Mouse (Mus musculus) 416B (cell line): ENCODE data around the gene Tfap2b.

Experiments
- DNase-seq: peaks from one replicate; pipeline ENCODE4 v3.0.0; 2011; ENCODE audit warnings: low read depth

Tfap2b gene

DNA sequence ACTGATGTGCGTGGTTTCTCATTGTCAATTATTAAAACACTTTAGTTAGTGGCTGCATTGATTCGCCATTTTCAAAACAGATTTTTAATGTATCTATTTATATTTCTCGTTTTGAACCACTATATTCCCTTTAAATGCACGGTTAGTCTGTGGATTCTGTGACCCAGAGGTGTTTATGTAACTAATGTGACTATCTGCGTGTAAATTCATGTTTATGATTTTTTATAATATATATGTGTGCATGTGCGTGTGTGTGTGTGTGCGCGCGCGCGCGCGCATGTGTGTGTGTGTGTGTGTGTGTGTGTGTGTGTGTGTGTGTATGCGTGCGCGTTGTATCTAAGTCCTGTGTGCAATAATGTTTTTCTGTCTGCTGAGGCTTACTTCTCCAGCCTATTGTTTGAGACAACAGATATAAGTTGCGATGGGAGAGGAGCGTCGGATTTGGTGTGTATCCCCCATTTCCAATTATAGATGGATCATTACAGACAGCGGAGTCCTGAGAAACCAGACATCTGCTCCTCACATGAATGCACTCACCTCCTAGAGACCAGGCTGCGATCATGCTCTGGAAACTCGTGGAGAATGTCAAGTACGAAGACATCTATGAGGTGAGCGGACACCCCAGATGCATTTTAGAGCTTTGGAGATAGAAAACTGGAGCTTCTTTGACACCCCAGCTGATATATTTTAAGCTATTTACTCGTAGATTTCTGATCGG, at the start of gene Tfap2b:
TSS of gene Tfap2b (plus strand) at position 274 of the 718 bp plus-strand sequence.
- DNase-seq = no peak

DNA sequence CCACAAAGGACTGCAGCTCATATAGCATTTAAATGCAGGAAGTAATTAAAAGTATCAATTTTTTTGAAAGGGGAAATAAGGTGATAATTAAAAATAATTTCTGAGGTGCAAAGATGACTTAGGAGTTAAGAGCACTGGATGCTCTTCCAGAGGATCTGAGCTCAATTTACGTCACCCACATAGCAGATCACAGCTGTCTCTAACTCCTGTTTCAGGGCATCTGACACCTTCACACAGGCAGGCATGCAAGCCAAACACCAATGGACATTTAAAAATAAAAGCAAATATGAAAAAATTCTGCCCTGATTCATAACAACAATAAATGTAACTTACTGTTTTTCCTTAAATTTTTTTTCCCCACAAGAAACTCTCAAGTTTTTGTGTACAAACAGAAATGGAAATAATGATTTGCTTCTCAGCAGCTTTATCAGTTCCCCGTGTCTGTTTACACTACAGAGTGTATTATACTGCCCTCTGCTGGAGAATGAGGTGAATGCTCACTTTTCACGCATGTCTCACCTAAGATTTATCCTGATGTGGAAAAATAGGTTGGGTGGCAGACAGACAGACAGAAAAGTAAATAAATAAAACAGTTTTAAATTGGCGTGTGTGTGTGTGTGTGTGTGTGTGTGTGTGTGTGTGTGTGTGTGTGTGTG, 29.8 kb upstream of the Tfap2b start:
- DNase-seq = peak; percentile 43

GRCm38 (mm10) chr1:19205649-19206048, 3.1 kb upstream of the Tfap2b start:
- peak; percentile 29 for DNase-seq

DNA sequence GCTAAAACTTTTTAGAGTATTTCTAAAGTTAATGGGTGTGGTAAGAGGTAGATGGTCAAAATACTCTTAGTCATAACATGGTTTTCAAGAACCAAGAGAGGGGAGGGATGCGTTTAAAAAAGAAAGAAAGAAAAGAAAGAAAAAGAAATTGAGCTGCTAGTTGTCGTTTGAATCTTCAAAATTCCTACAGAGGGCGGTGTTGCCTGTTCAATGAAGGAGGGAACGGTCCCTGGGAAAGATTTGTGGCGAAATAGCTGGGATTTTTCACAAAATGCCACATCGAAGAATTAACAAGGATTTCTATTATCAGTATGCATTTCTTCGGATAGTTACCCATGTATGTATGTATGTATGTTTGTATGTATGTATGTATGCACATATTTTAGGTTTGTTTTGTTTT, 2.5 kb upstream of the Tfap2b start:
- DNase-seq = peak; percentile 14

GRCm38 (mm10) chr1:19207611-19208010, 1.1 kb upstream of the Tfap2b start:
- no peak for DNase-seq

- DNase-seq = no peak
Measured at GRCm38 (mm10) chr1:19209359-19209745, 638 bp downstream of the Tfap2b start.

DNA sequence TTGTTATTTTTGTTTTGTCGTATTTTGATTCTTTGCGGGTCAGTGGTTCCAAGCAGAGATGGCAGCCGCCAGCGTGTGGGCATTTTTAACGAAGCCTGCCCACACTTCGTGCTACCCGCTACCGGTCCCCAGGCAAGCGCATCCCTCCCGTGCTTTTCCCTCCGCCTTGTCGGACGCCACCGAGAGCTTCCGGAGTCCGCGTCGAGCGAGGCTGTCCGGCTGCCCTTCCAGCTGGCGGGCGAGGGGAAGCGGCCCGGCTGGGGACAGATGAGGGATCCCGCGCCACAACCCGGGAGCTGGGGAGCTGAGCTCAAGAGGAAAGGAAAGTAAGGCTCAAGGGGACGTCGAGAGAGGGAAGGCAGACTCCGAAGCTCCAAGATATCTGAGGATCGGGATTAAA, 1.1 kb downstream of the Tfap2b start:
- DNase-seq = no peak

DNA sequence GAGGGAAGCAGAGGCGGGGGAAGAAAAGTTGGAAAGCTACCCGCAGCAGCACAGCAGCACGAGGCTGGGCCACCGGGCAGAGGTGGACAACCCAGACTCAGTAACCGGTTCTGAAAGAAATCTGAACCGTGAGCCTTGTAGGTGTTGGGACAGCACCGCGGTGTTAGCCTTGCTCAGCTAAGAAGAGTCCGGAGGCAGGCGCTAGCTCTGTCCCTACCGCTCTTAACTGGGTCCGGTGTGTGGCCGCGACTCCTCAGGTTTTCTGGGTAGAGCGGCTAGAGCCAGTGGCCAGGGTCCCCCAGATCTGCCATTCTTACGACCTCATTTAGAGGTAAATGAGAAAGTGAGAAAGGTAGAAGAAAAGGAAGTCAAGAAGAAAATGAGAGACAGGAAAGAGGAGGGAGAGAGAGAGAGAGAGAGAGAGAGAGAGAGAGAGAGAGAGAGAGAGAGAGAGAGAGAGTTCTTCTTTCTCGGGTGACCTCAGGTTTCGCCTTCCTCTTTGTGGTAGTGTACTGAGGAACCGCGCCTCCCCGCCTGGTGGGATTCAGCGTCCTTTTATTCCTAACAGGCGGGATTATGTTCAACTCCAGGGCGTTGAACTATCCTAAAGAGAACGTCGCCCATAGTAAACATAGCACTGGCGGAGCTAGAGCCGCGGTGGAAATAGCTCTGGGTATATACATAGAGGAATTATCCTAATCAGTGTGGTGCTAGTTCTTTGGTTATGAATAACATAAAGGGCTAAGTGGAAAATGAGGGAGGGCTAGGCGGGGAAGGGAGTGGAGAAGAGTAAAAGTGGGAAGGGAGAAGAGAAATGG, 1.7 kb downstream of the Tfap2b start:
- DNase-seq = no peak

- DNase-seq = no peak
Measured at GRCm38 (mm10) chr1:19211033-19211405, 2.3 kb downstream of the Tfap2b start.

DNA sequence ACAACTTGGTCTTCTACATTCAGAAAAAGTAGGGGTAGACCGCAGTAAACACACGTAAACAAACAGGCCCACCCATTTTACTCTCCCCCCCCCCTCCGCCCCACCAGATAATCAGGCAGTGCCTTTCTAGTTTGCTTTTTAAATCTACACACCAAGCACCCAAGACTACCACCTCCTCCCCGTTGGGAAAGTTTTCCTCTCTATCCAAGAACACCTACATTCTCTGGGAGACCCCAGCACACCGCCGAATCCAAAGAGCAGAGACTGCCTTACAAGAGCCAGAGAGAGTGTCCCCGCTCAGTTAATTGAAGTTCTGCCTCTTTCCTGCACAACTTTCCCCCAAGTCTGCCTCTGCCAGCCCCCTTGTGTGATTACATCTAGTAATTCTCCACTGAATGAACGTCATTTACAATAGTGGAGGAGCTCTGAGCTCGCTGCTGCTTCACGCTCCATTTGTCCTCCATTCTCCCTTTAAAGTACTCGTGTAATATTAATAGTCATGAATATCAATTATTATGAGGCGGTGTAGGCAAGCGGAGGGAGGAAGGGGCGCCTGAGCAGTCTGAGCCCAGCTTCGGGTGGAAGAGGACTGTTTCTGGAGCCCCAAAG, 2.9 kb downstream of the Tfap2b start:
- no peak for DNase-seq

DNA sequence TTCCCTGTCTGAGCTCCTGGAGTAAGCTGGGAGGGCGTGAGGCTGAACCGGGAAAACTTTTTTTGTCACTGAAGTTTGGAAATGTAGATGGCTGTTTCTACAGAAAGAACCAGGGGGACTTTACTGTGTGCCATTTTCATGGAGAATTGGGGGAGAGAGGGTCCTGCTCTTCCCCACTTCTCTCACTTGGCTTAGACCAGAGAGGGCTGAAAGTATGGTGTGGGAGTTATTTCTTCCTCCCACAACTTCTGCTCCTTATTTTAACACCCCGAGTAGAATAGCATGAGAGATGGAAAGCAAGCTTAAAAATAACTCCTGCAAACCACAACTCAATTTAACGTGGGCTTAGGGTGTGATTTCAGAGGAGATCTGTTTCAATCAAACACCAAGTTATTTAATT, 4.0 kb downstream of the Tfap2b start:
- DNase-seq = no peak

DNA sequence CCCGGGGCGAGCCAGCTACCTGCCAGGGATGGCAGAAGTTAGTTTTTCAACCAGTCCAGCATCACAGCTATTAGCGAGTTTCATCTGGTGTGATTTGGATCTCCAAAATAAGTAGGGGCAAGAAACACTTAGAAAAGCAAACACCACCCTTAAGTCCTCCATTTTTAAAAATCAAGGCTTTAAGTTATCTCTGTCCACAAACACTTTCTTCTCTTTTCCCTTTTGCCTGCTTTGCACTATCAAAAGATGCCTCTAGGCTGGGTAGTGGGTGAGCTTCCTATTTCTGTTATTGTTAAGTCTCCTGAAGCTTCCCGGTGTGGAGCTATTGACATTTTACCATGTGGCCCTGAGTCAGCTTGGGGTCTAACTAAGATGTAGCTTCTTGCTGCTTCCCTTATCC, 4.5 kb downstream of the Tfap2b start:
- no peak for DNase-seq

- DNase-seq = no peak
Measured at GRCm38 (mm10) chr1:19213851-19214395, 5.2 kb downstream of the Tfap2b start.

DNA sequence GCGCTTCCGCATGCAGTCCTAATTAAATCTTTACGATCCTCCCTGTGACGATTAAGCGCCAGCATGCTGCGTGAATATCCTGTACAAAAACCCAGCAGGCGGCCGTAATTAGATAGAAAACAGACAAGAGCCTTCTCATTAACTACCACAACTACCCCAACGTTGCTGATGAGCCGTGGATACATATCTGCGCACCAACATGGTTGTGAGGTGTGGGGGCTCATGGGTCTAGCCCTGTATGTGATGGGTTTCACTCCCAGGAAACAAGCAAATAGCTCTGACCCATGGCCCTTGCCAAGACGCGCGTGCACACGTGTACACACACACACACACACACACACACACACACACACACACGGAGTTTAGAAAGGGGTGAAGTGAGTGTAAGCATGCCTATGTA, 8.7 kb downstream of the Tfap2b start:
- no peak for DNase-seq

DNA sequence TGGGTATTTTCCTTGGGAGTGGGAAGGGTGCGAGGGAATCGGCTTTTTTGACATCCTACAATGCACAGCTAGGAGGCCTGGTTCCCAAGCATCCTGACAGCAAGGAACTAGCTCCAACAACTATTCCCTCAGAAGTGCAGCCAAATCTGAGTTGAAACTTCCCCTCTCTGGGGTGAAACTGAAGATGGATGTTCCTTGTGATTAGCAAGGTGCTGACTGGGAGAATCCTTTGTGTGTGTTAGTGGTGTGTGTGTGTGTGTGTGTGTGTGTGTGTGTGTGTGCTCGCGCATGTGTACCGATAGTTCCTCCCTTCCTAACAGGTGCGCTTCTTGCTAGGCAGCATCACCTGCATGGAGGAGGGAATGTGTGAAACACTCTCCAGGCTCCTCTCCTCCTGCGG, 9.5 kb downstream of the Tfap2b start:
- no peak for DNase-seq

DNA sequence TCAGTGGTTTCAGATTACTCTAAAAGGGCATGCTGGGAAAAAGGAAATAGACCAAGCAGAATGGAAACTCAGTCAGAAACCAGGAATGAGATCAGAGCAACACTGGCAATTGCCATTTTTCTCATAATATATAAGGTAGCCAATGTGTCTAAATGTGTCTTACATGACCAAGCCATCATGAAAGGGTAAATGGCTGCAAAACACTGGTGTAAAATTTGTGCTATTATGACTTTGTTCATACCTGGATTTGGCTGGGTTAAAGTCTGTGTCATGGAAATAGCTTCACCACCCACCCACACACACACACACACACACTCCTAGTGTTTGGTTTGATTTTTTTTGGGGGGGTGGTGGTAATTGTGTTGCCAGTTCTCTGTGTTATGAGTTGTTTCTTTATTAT, 10.7 kb downstream of the Tfap2b start:
- DNase-seq = no peak

DNA sequence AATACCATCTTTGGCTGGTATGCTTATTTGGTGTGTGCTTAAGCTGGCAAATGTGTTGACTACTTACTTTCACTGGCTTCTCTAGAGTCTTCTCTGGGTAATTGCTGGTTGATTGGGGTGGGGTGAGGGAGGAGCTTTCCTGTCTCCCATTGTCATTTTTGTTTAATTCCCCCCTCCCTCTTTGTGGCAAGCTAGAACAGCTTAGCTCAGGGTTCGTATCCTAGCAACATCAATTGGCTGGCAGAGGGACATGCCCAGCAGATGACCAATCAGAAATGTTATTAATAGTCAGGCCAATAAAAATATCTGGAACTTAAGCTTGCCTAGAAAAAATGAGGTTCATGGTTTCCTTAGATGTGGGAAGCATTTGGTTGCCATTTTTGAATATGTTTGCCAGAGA, 11.8 kb downstream of the Tfap2b start:
- no peak for DNase-seq

DNA sequence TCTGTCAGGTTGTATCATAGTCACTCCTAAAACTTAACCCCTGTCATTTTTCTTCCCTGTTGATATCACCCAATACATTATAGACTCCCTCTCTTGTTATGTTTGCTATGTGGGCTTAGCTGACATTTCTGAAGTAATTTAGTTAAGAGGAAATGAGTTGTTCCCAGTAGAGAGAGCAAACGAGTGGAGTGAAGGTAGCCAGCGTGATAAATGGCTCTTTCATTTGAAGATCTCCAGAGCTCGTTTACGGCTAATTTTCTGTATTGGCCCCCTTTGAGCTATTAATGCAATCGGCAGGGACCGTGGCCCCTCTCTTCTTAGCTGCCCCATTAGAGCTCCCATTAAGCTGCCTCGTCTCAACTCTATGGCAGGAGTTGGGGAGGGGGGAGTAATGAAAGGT, 12.9 kb downstream of the Tfap2b start:
- no peak for DNase-seq

DNA sequence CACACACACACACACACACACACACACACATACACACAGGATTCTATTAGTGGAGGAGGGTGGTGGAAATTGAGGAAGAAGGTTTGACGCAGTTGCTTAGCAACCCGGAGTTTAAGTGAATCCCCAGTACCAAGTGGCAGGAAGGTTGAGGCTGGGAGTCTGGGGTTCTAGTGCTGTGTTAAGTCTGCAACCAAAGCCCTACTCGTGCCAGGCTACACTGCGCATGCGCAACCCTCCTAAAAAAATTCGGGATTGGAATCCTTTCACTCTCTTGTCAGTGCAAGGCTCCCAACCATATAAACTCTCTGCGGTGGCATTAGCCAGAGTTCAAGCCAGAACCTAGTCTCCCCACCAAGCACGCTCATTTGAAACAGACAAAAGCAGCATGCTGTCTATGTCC, 18.0 kb downstream of the Tfap2b start:
- DNase-seq = no peak

GRCm38 (mm10) chr1:19230926-19231573, 22.3 kb downstream of the Tfap2b start:
- DNase-seq = no peak

DNA sequence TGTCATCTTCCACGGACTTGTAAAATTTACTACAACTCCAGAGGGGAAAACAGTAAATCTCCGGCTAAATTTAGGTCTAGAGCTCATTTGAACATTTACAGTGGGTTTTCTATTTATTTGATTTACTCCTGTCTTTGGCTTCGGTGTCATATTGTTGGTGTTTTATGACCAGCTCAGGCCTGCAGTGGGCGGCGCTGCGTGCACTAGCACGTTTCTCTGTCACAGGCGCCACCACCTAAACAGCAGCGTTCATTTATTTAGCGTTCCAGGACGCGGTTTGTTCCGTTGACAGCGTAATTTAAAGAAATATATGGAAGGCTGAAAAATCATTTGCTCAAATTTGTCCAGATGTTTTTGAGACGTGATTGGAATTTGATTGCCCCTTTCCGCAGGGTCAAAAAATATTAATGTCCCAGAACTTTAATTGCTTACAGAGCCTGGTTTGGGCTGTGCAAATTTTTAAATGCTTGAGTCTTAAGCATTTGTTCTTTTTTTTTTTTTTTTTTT, 22.9 kb downstream of the Tfap2b start:
- DNase-seq = no peak

GRCm38 (mm10) chr1:19232743-19233142, 24.0 kb downstream of the Tfap2b start:
- DNase-seq = no peak
